Mouse (Mus musculus): ENCODE measurements around the gene Palld. TPM values are rescaled to one million over a fixed set of nuclear protein-coding genes. Genes with fewer than 3 reads are reported as not detected.
A peak's percentile ranks its signal among the peaks of the same experiment; 100 is the strongest.

Palld gene
- polyA plus RNA-seq, 1 experiment from 2014 or later, result 95.3 TPM

GRCm38 (mm10) chr8:61466696-61467552 is 435.6 kb downstream of the Palld start:
- H3K9ac ChIP-seq (replicated peaks), result no peak overlapping the region
- H3K36me3 ChIP-seq, result no peaks in the 10 kb centered on the region
- no peak overlapping the region for H3K27ac ChIP-seq
- H3K4me2 ChIP-seq, result no peak overlapping the region
- H3K27me3 ChIP-seq, result no peaks in the 10 kb centered on the region
- no peak overlapping the region for H3K4me3 ChIP-seq (replicated peaks)
- H3K4me1 ChIP-seq (replicated peaks), result no peaks in the 10 kb centered on the region
- H3K9me3 ChIP-seq, result no peaks in the 10 kb centered on the region
- WGBS, result 88% methylated on average over 15 of the region's 15 CpGs
- ATAC-seq (ENCODE audit: insufficient number of reproducible peaks, insufficient read depth, low FRiP score, low TSS enrichment, low read depth), result 0 out of 2 replicates have a peak, but pooled peaks have one; percentile 56

- Histone ChIP-seq H3K27me3 (no peaks in the 10 kb centered on the region), H3K36me3 (no peaks in the 10 kb centered on the region), H3K4me1 (replicated peaks) (no peaks in the 10 kb centered on the region), H3K9me3 (no peaks in the 10 kb centered on the region), H3K4me2 (no peak overlapping the region), H3K27ac (no peak overlapping the region), H3K4me3 (replicated peaks) (no peak overlapping the region), H3K9ac (replicated peaks) (no peak overlapping the region)
- no peak for ATAC-seq (ENCODE audit: insufficient number of reproducible peaks, insufficient read depth, low FRiP score, low TSS enrichment, low read depth)
- 90% methylated on average over 2 of the region's 2 CpGs for WGBS
Measured at GRCm38 (mm10) chr8:61464393-61464792, 438.1 kb downstream of the Palld start.

- Histone ChIP-seq H3K27me3 (no peaks in the 10 kb centered on the region), H3K9ac (replicated peaks) (no peak overlapping the region), H3K27ac (no peak overlapping the region), H3K4me1 (replicated peaks) (no peaks in the 10 kb centered on the region), H3K36me3 (no peaks in the 10 kb centered on the region), H3K4me3 (replicated peaks) (no peak overlapping the region), H3K4me2 (no peak overlapping the region), H3K9me3 (no peaks in the 10 kb centered on the region)
- ATAC-seq (ENCODE audit: insufficient number of reproducible peaks, insufficient read depth, low FRiP score, low TSS enrichment, low read depth), result no peak
- 84% methylated on average over 5 of the region's 5 CpGs for WGBS
Measured at GRCm38 (mm10) chr8:61462221-61462620, 440.3 kb downstream of the Palld start.

Other genes with a start within 250 kb of the Palld start
- 0.23 and 0.38 TPM in 2 replicates for gene Ddx60, start 25.4 kb upstream of the Palld start, polyA plus RNA-seq (2016; fragmentation: Nextera tagmentation; extraction: Ambion mirVana)
- not detected in 2 replicates for gene Anxa10, start 220.5 kb upstream of the Palld start, polyA plus RNA-seq (2016; fragmentation: Nextera tagmentation; extraction: Ambion mirVana)